Mouse (Mus musculus): ENCODE data around the gene Dlg4. TPM values are rescaled to one million over a fixed set of nuclear protein-coding genes. Genes with fewer than 3 reads are reported as not detected.
A peak's percentile ranks its signal among the peaks of the same experiment; 100 is the strongest.
"Not testable (repeated sequence)": the region's sequence is repeated elsewhere in the genome, so short reads cannot be mapped to it uniquely, and the experiment has no call there.

Dlg4 gene
- total RNA-seq, 2 experiments from 2014 or later = 29.9 to 37.6 TPM

DNA sequence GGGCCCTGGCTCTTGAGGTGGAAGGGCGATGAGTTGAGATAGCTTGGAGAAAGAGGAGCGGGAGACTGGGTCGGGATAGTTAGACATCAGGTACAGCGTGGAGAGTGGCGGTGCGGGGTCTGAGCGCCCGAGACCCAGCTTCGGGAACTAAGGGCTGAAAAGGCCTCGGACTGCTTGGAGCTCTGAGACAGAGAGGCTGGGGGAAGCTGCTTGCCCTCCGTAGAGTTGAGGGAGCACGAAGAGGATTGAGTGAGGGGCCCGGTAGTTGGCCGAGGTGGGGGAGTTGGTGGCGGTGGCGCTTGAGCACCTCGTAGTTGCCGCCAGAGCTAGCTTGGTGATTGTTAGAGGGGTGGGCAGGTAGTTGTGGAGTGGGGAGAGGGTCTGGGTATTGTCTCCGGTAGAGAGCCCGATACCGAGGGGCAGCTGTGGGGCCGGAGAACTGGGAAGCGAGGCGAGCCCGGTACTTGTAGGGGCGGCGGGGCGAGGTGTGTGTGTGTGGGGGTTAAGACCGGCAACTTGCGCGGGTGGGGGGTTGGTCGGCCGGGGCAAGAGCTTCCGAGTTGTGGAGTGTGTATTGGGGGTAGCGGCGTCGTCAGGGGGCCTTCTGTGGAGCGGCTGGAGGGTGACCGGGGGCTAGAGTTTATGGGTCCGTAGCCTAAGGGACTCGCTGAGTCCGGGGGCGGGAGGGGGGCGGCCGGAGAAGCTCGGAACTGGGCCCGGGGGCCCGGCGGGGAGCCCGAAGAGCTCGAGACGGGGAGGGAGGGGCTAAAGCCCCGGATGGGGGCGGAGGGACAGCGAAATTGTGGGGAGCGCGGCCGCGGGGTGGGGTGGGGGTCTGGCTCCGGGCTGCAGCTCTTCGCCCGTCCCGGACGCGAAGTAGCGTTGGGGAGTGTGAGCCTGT lies 20.3 kb upstream of the Dlg4 start:
- peak; percentile 79 for DNase-seq

DNA sequence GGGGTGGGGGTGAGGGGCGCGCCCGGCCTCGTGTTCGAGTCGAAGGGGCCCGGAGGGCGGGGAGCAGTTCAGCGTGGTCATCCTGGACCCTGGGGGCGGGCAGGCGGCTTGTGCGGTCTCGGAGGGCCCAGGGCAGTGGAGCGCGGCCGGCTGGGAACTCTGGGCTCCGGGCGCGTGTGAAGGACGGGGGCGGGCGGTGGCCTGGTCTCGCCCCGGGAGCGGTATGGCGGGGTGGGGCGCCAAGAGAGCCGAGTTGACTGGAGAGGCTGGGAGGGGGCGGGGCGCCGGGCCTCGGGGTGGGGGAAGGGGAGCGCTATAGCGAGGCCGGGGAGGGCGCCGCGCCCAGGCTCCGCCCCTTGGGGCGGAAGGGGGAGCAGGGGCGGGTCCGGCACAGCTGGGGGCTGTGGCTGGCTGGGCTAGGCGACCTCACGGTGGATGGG lies 19.7 kb upstream of the Dlg4 start:
- peak; percentile 95 for DNase-seq

DNA sequence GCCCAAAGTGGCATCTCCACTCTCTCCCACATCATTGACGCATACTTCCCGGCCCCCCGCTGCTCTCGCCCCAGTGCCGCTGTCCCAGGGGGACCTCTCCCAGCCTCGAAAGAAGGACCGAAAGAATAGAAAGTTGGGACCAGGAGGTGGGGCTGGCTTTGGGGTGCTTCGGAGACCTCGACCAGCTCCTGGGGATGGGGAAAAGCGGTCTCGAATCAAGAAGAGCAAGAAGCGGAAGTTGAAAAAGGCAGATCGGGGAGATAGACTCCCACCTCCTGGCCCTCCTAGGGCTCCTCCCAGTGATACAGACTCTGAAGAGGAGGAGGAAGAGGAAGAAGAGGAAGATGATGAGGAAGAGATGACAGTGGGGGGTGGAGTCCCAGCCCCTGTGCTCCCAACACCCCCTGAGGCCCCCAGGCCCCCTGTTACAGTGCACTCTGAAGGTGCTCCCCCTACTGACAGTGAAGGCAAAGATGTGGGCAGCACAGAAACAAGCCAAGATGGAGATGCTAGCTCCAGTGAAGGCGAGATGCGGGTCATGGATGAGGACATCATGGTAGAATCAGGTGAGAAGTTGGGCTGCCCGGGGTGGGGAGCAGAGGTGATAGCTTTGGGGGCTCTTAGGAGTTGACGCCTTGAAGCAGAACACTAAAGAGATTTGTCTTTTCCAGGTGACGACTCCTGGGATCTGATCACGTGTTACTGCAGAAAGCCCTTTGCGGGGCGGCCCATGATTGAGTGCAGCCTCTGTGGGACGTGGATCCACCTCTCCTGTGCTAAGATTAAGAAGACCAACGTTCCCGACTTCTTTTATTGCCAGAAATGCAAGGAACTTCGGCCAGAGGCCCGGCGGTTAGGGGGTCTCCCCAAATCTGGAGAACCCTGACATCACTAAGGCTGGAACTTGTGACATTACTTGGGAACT lies 17.9 kb upstream of the Dlg4 start:
- no peak for DNase-seq

DNA sequence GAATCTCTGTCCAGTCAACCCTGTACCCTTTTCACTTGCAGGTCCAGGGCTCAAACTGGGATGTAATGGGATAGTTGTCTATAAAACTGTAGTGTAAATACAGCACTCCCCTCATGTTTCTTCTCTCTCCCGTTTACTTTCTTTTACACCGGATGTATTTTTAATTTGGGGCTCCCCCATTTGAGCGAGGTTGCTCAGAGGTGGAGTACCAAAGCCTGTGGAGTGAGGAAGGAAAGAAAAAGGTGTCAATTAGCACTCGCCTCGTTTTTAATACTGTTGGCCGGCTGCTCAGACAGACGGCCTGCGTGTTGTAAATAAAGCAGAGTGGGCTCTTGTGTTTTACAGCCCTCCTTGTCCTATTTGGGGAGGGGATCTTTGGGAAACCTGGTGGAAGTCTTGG lies 17.1 kb upstream of the Dlg4 start:
- no peak for DNase-seq

DNA sequence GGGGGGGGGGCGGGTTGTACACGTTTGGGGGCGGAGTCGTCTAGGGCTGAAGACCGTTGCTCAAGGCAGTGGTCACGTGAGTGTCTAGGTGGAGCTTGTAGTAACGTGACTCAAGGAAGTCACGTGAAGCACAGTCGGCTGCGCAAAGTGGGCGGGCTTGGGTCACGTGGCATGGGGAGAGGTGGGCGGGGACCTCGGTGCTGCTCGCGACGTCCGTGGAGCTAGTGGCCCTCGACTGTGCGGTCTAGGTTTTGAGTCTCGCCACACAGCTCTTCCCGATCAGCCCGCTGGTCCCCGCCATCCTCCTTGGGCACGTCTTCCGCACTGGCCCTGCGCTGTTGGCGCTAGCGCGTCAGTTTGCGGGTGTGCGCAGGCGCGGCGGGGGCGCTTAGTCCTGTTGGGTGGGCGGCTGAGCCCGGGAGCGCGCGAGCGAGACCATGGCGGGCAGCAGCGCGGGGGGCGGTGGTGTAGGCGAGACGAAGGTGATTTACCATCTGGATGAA lies 16.3 kb upstream of the Dlg4 start, which contains the start of gene Dvl2:
Dvl2 (plus strand) TSS at position 200 of the 503 bp plus-strand sequence.
- peak; percentile 95 for DNase-seq

DNA sequence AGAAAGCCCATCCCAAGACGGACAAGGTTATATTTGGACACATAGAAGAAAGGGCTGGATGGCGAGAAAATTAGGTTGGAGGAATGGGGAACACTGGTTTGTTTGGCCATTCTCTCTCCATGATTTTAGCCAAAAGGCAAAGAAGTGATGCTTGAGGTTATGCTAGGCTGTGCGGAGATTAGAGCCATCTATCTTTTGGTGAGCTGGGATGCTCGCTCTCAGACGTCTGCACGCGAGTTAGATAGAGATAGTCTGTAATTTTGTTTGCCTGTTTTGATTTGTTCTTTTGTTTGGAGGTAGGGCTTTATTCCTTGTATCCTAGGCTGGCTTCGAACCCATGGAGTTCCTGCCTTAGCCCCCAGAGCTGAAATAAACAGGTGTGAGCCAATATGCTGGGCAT lies 15.6 kb upstream of the Dlg4 start:
- no peak for DNase-seq

DNA sequence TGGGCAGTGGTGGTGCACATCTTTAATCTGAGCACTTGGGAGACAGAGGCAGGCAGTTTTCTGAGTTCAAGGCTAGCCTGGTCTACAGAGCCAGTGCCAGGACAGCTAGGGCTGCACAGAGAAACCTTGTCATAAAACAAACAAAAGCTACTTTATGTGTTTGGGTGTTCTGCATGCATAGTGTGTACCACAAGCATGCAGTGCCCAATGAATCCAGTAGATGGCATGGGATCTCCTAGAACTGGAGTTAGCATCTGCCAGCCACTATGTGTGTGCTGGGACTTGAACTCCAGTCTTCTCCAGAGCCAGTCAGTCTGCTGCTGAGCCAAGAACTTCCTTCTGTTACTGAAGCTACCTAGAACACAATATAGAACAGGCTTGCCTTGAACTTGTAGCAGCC lies 14.9 kb upstream of the Dlg4 start:
- DNase-seq = peak; percentile 63

DNA sequence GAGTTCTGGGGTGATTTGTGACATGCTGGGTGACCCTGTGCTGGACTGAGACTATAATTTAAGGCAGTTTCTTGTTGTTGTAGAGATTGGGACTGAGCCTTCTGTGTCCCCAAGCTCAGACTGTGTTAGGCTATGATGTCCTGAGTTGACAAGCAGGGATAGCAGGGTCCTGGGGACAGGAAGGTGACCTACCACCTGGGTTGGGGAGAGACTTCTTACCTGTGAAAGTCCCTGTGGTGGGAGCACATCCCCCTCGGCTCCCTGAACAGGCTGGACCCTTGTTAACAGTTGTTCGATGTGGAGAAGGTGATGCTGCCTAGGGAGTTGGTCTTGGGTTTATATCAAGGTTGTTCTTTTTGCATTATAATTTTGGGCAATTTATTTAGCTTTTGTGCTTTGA lies 14.3 kb upstream of the Dlg4 start:
- no peak for DNase-seq

DNA sequence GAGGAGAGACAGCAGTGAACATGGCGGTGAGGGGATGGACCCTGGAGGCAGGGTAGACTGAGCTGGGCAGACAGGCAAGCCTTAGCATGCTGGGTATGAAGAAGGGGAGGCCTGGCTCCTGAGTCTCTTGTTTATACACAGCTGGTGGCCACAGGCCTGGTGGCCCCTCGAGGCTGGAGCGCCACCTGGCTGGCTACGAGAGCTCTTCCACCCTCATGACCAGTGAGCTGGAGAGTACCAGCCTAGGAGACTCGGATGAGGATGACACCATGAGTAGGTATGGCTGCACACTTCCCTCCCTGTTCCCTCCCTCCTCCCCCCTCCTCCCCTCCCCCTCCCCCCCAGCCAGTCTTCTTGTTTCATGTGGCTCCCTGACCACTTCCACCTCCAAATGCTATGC lies 11.2 kb upstream of the Dlg4 start:
- no peak for DNase-seq

DNA sequence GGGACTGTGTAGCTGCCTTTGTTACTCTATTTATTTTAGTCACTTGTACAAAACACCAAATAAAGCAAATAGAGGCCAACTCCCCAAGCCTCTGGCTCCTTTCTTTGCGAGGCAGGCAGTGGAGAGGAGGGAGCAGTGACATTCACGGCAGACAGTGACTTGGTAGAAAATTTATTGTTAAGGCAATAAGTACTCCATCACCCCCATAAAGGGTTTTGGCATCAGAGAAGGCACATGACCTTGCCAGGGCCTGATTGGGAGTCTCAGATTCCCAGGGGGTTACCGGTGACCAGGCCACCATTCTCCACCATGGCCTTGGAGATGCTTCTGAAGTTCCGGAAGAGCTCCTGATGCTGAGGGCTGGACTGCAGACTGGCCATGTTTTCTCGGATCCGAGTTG lies 6.7 kb upstream of the Dlg4 start:
- no peak for DNase-seq

DNA sequence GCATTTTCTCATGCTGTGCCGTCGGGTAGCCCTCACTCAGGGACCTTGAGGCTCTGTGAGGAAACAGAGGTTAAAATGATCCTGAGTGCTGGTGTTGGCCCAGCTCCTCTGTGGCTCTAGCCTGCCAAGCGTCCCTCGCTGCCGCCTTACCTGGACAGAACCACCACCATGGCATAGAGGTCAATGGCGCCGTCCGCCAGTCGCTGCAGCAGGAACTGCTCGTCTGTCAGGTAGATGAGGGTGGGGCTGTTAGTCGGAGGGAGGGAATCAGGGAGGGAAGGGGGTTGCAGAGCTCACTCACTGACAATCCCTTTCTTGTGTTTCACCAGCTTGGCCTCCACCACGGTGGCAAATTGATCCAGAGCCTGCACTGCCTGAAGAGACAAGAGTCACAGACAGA lies 6.2 kb upstream of the Dlg4 start:
- no peak for DNase-seq

DNA sequence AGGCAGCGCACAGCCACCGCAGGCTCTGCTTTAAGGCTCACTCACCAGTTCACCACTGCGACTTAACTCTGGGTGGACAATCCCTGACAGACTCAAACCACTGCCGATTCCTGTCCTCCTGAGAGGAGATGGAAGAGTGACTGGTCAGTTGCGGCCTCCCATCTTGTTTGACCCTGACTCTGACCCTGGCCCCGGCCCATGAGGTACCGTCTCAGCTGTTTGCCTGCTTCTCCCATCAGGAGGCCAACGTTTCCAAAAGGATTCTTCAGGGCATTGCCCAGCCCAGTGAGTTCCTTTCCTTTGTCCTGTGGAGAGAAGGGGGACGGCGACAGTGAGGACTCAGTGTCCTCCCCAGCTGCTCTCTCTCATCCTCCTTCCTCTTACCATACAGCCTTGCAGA lies 5.8 kb upstream of the Dlg4 start:
- no peak for DNase-seq

DNA sequence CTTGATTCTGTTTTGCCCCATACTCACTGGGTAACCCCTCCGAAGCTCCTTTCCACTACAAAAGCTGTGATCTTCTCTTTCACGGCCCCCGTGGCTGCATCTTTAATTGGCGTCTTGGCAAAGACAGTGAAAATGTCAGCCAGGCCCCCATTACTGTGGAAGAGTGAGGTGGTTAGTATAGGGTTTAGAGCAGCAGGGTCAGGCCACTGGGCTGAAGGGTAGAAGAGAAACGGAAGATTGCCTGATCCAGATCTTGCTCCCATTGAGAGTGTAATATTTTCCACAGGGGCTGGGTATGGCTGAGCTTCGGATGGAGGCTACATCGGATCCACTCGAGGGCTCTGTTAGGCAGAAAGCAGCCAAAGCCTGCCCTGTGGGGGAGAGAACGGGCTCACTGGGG lies 3.8 kb upstream of the Dlg4 start:
- no peak for DNase-seq

DNA sequence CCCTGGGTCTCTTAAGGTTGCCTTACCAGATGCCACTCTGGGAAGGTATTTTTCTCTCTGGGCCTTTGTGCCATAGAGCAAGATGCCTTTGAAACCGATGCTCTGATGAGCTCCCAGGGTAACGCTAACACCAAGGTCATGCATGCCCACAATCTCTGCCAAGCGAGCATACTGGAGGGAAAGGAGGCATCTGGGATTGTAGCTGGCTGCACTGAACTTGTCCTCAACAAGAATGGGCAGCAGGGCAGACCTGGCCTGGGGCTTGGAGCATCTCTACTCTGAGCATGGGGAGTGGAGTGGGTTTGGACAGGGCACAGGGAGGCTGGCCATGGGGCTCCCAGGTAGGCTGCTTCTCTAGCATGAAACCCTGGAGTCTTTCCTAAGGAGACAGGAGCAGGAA lies 3.3 kb upstream of the Dlg4 start:
- no peak for DNase-seq

DNA sequence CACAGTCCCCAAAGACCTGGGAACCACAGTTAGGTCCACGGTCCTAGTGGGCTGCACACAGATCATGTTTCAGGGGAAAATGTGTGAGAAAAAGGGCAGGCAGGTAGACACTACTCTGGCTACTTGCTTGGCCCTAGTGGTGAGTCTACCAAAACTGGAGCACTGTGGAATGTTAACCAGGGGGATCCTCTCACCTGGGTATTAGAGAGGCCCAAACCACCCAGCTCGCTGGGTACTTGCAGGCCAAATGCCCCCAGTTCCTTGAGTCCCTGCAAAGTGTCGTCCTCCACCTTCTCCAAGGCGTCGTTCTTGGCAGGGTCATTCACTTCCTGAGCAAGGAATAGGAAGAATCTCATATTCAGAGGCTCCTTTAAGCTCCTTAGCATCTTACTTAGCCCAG lies 2.7 kb upstream of the Dlg4 start:
- no peak for DNase-seq

DNA sequence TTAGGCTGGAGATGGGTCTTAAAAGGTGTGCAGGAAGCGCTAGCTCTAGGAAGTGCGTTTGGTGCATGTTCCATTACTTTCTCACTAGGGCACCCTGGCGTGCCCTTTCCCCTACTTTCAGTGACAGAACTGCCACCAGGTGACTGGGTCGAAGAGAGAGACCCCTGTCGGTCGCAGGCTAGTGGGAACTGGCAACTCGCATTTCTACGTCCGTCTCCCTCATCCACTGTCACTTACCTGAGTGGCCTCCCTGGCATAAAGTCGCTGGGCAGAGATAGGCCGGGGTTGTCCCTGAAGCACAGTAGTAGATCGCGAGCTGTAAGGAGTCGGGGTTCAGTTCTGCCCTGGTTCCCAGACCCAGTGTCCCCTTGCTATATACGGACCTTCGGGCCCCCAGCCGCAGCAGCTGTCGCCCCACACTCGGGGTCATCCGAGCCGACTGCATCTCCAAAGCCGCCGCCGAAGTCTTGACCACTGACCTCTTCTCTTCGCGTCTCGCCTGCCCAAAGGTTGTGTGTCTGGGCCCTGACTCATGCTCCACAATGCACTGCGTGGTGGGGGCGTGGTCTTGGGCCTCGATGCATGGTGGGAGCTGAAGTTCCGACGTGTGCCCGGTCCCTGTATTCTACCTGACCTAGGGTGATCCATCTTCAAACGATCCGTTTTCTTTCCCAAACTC lies 1.7 kb upstream of the Dlg4 start, which contains the start of gene Acadvl:
Acadvl (minus strand) TSS at position 532 of the 679 bp plus-strand sequence.
- DNase-seq = peak; percentile 94

DNA sequence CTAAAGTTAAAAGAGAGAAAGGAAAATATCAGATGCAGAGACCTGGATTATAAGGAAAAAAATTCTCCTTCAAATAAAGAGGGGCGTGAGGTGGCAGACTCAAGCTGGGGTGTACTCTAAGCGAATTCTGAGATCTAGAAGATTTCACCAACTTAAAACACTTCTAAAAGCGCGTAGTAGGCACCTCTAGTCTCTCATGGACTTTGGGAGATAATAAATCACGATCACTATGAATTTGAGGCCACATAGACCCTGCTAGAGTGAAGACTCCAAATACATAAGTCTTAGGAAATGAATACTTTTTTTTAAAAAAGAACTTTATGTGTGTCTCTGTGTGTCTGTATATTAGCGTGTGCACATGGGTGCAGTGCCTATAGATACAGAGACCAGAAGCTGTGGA lies 1.1 kb upstream of the Dlg4 start:
- DNase-seq = no peak

DNA sequence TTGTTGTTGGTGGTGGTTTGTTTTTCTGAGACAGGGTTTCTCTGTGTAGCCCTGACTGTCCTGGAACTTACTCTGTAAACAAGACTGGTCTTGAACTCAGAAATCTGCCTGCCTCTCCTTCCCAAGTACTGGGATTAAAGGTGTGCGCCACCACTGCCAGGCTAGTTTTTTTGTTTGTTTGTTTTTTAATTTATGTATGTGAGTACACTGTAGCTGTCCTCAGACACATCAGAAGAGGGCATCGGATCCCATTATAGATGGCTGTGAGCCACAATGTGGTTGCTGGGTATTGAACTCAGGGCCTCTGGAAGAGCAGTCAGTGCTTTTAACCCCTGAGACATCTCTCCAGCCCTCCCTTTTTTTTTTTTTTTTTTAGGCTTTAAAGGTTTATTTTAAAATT lies 565 bp upstream of the Dlg4 start:
- not testable (repeated sequence) for DNase-seq

DNA sequence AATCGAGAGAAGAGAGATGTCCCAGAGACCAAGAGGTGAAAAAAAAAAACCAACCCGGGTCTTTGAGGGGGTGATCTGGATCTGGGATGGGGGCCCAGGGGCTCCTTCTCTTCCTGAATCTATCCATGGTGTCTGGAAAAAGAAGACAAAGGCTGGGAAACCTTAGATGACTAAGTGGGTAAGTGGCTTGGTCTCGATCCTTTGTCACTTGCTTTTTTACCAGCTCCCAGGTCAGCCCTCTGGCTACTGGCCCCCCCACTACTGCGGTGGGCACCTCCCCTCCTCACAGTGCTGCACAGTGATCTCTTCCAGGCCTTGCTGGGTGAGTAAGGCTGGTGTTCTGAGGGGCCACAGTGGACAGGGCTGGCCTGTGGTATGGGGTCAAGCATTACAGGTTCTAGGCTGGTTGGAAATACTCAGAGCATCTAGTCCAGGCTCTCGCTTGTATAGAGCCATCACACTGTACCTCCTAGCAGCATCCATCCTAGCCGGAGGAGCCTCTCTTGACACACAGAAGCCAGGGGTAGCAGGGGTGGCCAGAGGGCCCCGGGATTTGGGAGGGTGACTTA lies 541 bp downstream of the Dlg4 start:
- DNase-seq = no peak

DNA sequence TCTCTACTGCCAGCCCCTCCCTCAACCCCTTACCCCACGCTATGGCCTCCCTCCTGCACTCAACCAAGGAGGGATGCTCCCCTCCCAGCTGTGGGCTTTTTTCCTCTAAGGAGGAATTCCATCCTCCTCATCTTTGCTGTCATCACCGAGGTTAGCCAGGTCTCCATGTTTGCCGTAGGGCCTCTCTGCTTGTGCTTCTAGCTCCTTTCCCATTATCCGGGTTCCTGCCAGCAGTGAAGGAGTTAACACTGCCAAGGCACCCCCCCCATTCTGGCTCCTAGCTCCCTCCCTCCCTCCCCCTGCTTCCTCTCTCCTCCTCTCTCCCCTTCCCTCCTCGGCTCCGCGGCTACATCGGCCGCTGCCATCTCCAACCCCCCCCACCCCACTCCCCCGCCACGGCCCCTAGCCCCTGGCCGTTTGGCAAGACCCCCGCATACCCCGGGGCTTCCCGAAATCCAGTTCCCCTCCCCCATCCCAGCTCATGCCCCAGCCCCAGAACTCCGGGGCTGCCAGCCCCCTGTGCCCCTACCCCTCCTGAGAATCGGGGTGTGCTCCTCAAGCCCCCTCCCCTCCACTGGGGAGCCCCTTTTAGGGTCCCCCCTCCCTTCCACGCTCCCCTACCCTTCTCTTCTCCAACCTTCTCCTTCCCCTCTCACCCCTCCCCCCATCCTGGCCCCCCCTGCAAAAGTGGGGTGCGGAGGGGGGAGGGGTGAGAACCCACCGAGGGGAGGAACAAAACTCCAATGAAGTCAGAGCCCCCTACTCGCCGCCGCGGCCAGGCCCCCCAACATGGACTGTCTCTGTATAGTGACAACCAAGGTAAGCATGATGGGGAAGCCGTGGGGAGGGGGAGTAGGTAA lies 1.6 kb downstream of the Dlg4 start:
- peak; percentile 66 for DNase-seq

DNA sequence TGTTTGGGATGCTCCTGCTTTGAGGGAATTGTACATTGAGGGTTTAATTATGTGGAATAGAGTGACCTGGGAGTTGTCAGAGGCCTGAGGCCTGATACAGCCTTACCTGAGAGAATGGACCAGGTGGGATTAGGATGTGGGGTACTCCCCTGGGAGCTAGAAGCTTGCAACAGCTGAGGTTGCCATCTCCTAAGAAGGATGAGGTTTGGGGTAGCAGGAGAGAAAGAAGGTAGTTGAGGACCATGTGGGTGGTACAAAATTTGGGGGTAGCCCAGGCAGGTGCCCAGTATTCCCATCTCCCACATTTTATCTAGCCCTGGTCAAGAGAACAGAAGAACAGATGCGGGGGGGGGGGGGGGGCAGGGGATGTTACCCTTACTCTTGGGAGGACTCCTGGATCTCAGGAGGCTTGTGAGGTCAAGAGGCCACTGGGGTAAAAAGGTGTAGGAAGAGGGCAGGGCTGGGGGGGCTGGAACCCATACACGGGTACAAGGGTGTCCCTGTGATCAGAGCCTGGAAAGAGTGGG lies 2.8 kb downstream of the Dlg4 start:
- no peak for DNase-seq

All from adrenal gland, postnatal 10 days (tissue).